Mouse (Mus musculus) bone marrow macrophage, adult 2 months (primary cell): Measurements from ENCODE around the gene Rnf2. TPM values are rescaled to one million over a fixed set of nuclear protein-coding genes. Genes with fewer than 3 reads are reported as not detected.

Experiments
- H3K27ac ChIP-seq: 2 replicates; pipeline ENCODE4 v1.5.1; 2012; ENCODE audit warnings: low read depth, low read length; ENCODE audit not compliant: insufficient read depth
- H3K4me1 ChIP-seq: 2 replicates; pipeline ENCODE4 v1.6.1; 2012; ENCODE audit warnings: low read length; ENCODE audit not compliant: control insufficient read depth, insufficient read depth
- H3K4me3 ChIP-seq: 2 replicates; pipeline ENCODE4 v1.5.1; 2012; ENCODE audit warnings: mild to moderate bottlenecking, low read length, moderate library complexity; ENCODE audit not compliant: insufficient read depth
- CTCF ChIP-seq: IDR thresholded peaks from 2 replicates; pipeline ENCODE4 v1.5.1; 2012; ENCODE audit warnings: low read depth, mild to moderate bottlenecking, low read length, moderate library complexity
- POLR2A ChIP-seq: IDR thresholded peaks from 2 replicates; pipeline ENCODE4 v1.6.1; 2012; ENCODE audit warnings: mild to moderate bottlenecking, low read depth, low read length, borderline replicate concordance
- polyA plus RNA-seq: library from polyadenylated mRNA; stranded (reverse); fragments of >200 nt; gene quantifications from 2 replicates; pipeline ENCODE4 v1.2.4, GENCODE M21; 2012; ENCODE audit not compliant: missing spikeins, insufficient read depth, insufficient read length

Gene Rnf2
- polyA plus RNA-seq, 1 experiment: 39.6 TPM

DNA sequence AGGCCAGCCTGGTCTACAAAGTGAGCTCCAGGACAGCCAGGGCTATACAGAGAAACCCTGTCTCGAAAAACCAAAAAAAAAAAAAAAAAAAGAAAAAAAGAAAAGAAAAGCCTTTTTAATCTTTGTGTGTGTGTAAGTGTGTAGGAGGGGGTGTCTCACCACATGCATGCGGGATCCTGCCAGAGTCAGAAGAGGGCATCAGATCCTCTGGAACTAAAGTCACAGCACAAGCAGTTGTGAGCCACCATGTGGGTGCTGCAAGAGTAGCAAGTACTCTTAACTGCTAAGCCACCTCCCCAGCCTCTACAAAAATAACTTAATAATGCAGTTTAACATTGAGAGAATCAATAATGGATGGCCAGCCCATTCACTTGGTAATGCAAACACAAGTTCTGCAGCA lies 49.9 kb downstream of the Rnf2 start:
- no peak for TF ChIP-seq POLR2A
- no peak for TF ChIP-seq CTCF
- no peaks in the 10 kb centered on the region for H3K4me1 ChIP-seq
- H3K4me3 ChIP-seq: no peak overlapping the region
- no peak overlapping the region for H3K27ac ChIP-seq

DNA sequence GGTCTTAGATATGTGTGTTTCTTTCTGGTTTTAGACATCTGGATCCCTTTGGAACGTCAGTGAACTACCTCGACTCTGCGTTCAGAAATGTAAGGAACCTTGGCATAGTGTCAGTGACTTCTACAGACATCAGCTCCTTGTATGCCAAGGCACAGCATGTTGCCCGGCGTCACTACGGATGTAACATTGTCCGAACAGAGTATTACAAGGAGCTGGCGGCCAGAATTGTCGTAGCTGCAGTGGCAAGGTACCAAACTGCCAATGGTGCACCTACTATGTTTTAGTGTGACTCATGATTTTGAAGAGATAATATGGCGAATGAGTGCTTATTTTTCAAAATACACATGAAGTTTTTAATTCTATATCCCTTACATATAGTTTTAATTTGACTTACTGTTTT lies 50.9 kb downstream of the Rnf2 start:
- Histone ChIP-seq H3K4me1 (no peaks in the 10 kb centered on the region), H3K27ac (no peak overlapping the region), H3K4me3 (no peak overlapping the region)
- TF ChIP-seq POLR2A: no peak
- no peak for TF ChIP-seq CTCF

DNA sequence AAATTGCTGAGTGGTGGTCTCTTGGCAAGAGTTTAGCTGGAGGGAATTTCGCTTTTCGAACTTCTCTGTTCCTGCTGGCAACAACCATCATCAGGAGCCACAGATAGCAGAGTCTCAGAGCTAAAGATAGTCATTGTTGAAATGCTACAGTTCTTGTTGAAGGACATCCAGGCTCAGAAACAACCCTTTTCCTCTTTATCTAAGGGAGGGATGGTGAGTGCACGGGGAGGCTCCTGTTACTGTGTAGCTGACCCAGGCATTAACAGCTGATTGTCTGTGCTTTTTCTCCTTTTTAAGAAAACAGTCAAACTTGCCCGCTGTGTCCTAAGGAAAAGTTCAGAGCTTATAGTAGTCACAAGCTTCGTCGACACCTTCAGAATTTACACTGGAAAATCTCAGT lies 65.3 kb downstream of the Rnf2 start:
- H3K4me1 ChIP-seq: 0 out of 2 replicates have a peak, but pooled peaks cover 3% of the 10 kb centered on the region
- TF ChIP-seq POLR2A (no peak), CTCF (no peak)

DNA sequence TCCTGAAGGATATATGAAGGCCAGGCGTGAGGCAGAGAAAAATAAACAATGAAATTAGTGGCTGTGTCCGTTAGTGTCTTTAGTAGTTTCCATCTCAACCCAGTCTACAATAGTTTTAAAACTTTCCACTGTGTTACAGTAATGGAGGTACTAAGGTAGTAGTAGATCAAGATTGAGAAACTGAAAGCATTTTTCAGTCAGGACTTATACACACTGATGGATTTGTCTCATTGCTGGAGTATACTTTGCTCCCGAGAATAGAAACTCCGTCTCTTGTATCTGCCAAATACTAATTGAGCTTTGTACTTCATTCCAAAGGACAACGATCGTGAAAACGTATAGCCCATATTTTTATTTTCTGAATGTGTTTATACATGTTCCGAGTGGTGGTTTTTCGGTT lies 71.4 kb downstream of the Rnf2 start:
- Histone ChIP-seq H3K4me1 (peaks cover 9% of the 10 kb centered on the region), H3K4me3 (peak overlapping the region; percentile 93), H3K27ac (peak overlapping the region; percentile 93)
- TF ChIP-seq POLR2A (no peak), CTCF (no peak)

More for the DNA sequence above, 65.3 kb downstream of the Rnf2 start:
- no peak overlapping the region for H3K4me3 ChIP-seq
- no peak overlapping the region for H3K27ac ChIP-seq

DNA sequence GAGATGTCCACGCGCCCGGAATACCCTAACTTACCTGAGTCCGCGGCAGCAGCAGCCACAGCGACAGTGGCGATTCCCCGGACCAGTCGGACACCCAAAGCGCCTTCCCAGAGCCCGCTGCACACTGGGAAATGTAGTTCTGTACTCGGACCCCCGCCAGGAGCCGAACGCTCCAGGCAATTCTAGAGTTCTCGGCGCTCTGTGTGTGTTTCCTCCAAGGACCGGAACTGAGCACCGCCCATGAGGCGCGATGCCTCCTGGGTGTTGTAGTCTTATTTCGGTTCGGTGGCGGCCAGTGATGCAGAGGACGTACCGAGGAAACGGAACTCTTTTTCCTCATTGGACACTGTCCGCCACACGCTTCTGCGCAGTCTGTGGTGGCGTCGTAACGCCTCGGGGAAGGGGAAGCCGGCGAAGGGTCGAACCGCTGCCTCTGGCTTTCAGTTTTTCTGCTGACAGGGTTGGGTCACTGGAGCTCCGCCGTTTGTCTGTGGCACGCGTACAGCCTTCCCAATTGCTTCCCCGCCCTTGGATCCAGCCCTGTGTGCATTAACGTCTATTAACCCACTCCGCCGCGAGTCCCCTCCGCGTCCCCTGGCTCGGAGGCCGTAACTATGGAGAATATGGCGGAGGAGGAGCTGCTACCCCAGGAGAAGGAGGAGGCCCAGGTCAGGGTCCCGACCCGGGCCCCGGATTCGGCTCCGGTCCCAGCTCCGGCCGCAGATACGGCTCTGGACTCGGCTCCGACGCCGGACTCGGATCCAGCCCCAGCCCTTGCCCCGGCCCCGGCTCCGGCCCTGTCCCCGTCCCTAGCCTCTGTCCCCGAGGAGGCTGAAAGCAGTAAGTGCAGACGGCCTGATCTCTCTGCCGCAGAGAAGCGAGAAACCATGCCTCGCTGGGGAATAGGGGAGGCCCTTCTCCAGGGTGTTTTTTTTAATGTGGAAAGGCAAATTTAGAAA lies 72.2 kb downstream of the Rnf2 start, which contains the start of the genes Swt1 and Trmt1l:
TSS of gene Swt1 (minus strand) at position 193 of the 959 bp plus-strand sequence.
TSS of gene Trmt1l (plus strand) at position 280 of the 959 bp plus-strand sequence.
- Histone ChIP-seq H3K4me3 (peak within 1 kb of the TSS; percentile 93), H3K4me1 (peaks cover 9% of the 10 kb centered on the region), H3K27ac (peak within 1 kb of the TSS; percentile 93)
- TF ChIP-seq CTCF (no peak), POLR2A (peak; percentile 94)

DNA sequence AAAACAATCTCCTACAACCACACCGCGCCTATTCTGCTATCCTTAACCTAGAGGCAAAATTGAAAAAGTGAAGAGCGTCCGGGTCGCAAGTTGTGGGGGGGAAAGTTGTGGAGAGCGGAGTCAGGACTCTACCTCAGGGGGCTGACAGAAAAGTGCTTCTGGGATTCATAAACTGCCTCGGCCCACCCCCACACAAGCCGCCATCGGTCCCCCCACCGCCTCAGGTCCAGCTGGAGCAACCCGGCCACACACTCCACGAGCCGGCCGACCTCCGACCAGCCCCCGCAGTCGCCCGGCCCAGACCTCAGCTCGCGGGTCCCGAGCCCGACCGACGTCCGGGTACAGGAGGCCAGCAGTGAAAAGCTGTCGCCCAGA lies 72.9 kb downstream of the Rnf2 start:
- peak overlapping the region; percentile 89 for H3K4me3 ChIP-seq
- peaks cover 9% of the 10 kb centered on the region for H3K4me1 ChIP-seq
- H3K27ac ChIP-seq: peak overlapping the region; percentile 39
- no peak for TF ChIP-seq POLR2A
- no peak for TF ChIP-seq CTCF

DNA sequence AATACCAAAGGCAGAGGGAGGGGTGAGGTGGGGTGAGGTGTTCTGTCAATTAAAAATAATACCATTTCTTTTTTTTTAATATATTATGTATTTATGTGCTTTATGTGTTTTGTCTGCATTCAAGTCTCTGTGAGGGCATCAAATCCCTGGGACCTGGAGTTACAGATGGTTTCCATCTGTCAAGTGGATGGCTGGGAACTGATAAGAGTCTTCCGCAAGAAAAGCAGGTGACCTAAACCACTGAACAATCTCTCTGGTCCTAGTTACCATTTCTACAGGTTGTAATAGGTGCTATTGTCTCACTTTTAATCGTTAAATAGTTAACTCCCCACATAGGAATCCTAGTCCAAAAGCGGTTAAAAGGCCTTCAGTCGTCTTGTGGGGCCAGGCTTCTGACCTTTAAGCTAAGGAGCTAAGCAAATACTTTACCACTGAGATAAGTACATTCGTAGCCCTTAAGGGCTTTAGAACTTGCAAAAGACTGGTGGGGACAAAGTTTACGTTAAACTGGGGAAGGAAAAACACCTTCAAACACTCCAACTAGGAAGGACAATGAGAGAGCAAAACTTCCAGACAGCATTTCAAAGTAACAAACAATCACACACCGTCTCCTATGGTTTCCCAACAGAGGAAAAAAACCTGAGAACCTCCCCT lies 73.7 kb downstream of the Rnf2 start:
- no peak for TF ChIP-seq POLR2A
- TF ChIP-seq CTCF: no peak
- H3K4me3 ChIP-seq: peak overlapping the region; percentile 89

DNA sequence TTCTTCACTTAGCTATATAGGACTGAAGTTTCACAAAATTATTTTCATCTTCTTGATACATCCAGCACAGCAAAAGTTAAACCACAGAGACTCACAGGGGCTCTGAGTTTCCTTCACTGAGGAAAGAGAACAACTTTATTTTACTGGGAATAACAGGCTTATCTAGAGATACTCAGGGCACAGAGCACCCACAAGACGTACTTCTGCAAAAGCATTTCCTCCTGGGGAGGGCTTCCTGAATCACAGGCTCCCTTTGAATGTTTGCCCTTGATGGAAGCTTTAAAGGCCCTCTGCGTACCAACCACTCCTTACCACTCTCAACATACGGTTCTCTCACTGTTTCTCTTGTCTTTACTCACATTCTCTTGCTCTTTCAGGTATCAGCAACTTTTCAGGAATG lies 78.6 kb downstream of the Rnf2 start:
- Histone ChIP-seq H3K4me3 (no peak overlapping the region), H3K4me1 (peaks cover 11% of the 10 kb centered on the region), H3K27ac (peak overlapping the region; percentile 52; the same call in 1 of the 2 replicates)
- TF ChIP-seq POLR2A: no peak
- TF ChIP-seq CTCF: no peak

More for the DNA sequence above, 73.7 kb downstream of the Rnf2 start:
- Histone ChIP-seq H3K27ac (no peak overlapping the region), H3K4me1 (peaks cover 14% of the 10 kb centered on the region)

DNA sequence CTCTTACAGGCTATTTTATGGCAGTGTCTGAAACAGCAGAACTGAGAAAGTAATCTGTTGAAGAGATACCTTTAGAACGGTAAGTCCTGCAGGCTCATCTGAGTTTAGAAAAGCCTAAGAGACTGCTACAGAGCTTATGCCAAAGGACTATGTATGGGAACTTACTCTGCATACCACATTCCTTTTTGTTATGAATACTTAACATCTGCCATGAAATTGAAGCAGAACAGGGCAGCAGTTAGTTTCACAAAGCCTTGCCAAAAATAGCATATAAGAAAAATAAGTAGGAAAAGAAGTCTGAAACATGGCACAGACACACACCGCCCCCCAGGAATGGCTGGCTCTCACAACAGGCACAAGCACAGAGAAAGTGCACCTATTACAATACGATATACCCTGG lies 90.9 kb downstream of the Rnf2 start:
- Histone ChIP-seq H3K27ac (no peak overlapping the region), H3K4me1 (no peaks in the 10 kb centered on the region), H3K4me3 (no peak overlapping the region)
- TF ChIP-seq POLR2A (no peak), CTCF (no peak)

Other genes with a start within 250 kb of the Rnf2 start
- gene Ivns1abp, start 156.5 kb downstream of the Rnf2 start, polyA plus RNA-seq: 115 and 122 TPM in 2 replicates
- gene Swt1, start 72.5 kb downstream of the Rnf2 start, polyA plus RNA-seq: 17.3 and 17.4 TPM in 2 replicates
- 41.4 and 42.2 TPM in 2 replicates for gene Trmt1l, start 72.4 kb downstream of the Rnf2 start, polyA plus RNA-seq
- gene Fam129a, start 70.2 kb upstream of the Rnf2 start, polyA plus RNA-seq: 48.1 and 56.4 TPM in 2 replicates